In the genomic region with DNA sequence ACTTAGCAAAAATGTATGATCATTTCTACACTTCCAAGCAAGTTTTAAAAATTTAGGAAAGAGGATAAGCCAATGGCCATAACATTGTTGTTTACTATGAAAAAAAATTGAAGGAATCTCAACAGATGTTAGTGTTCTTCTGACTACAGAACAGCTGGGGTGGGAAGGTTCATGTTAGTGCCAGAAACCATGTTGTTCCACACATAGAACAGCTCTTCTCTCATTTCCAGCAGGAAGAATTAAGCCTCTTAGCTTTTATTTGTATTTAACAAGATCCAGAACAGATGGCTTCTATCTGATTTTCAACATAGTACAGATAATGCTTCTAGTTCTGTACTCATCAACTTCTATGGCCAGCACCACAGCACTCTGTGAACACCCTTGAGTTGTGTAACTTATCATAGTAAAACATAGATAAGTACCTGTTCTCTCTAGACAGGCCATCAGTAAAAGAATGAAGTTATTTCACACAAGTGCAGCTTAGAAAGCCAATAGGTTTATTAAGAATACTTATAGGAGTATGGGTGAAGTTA, we compare ENCODE assay signal across 19 mouse cellular contexts.
DNase-seq lines count a peak whose midpoint lies in the region; ATAC-seq lines count a peak whose summit lies in the region.
"Had no signal": no experiment of that assay in that cellular context is flagged by ENCODE, and none has a peak within 500 bp of the region (broad histone marks: within the 10 kb centered on the region; RNA-seq: fewer than 3 reads in every experiment).

No protein-coding gene starts in this region.

- no peak overlapping the region for H3K4me3 ChIP-seq in lung, embryonic 16.5 days (ENCODE audit: low read length)
- H3K4me3 ChIP-seq in stomach, embryonic 16.5 days (replicated peaks; ENCODE audit: low read length), result no peak overlapping the region
- H3K4me3 ChIP-seq: embryonic facial prominence, embryonic 13.5 days; forebrain, embryonic 13.5 days; heart, embryonic 13.5 days; hindbrain, embryonic 12.5 days had no signal

- H3K27me3 ChIP-seq in lung, embryonic 16.5 days (ENCODE audit: control insufficient read depth, insufficient read depth, low read depth, low read length), result no peaks in the 10 kb centered on the region
- no peaks in the 10 kb centered on the region for H3K27me3 ChIP-seq in stomach, embryonic 16.5 days (ENCODE audit: control insufficient read depth, insufficient read depth, low read length)
- H3K27me3 ChIP-seq: embryonic facial prominence, embryonic 13.5 days; forebrain, embryonic 13.5 days; heart, embryonic 13.5 days; hindbrain, embryonic 12.5 days had no signal

- no peak overlapping the region for H3K9ac ChIP-seq in lung, embryonic 16.5 days (ENCODE audit: low read length)
- H3K9ac ChIP-seq in stomach, embryonic 16.5 days (ENCODE audit: low read length), result no peak overlapping the region
- H3K9ac ChIP-seq: embryonic facial prominence, embryonic 13.5 days; forebrain, embryonic 13.5 days; heart, embryonic 13.5 days; hindbrain, embryonic 12.5 days had no signal

- DNase-seq in heart, adult 18-20 months, result peak; percentile 10 to 11
- DNase-seq in heart, postnatal 4 days, result no peak
- peak; percentile 9 for DNase-seq in kidney, postnatal 10 days
- DNase-seq in kidney, adult 11 months, result no peak
- DNase-seq in lung, postnatal 4 days, result no peak
- no peak for DNase-seq in cerebellum, adult 11-12 months
- DNase-seq: adrenal gland, postnatal 10 days; cerebellum, adult 11 months; cerebellum, adult 9-10 months; cerebellum, postnatal 25 days; gastrocnemius, postnatal 36 days; heart, postnatal 36 days had no signal

- H3K27ac ChIP-seq in lung, embryonic 16.5 days (ENCODE audit: low read length), result no peak overlapping the region
- no peak overlapping the region for H3K27ac ChIP-seq in stomach, embryonic 16.5 days (ENCODE audit: low read length)
- H3K27ac ChIP-seq: embryonic facial prominence, embryonic 13.5 days; forebrain, embryonic 13.5 days; heart, embryonic 13.5 days; hindbrain, embryonic 12.5 days had no signal

- H3K4me1 ChIP-seq in lung, embryonic 16.5 days (replicated peaks; ENCODE audit: control insufficient read depth, insufficient read depth, low read length), result no peaks in the 10 kb centered on the region
- H3K4me1 ChIP-seq in stomach, embryonic 16.5 days (ENCODE audit: control insufficient read depth, insufficient read depth, low read length), result no peaks in the 10 kb centered on the region
- H3K4me1 ChIP-seq: embryonic facial prominence, embryonic 13.5 days; forebrain, embryonic 13.5 days; heart, embryonic 13.5 days; hindbrain, embryonic 12.5 days had no signal

- ATAC-seq in lung, embryonic 16.5 days (ENCODE audit: low read depth), result peak; percentile 71
- ATAC-seq in stomach, embryonic 16.5 days (ENCODE audit: insufficient read depth, low FRiP score), result peak; percentile 66; the same call in 1 of the 2 replicates
- ATAC-seq: forebrain, embryonic 13.5 days; hindbrain, embryonic 16.5 days had no signal

- no peak overlapping the region for H3K4me2 ChIP-seq in lung, embryonic 16.5 days (ENCODE audit: low read depth, low read length)
- H3K4me2 ChIP-seq in stomach, embryonic 16.5 days (ENCODE audit: low read depth, low read length), result no peak overlapping the region
- H3K4me2 ChIP-seq: embryonic facial prominence, embryonic 13.5 days; forebrain, embryonic 13.5 days; heart, embryonic 13.5 days; hindbrain, embryonic 12.5 days had no signal

- no peaks in the 10 kb centered on the region for H3K36me3 ChIP-seq in lung, embryonic 16.5 days (ENCODE audit: control insufficient read depth, insufficient read depth, low read length)
- no peaks in the 10 kb centered on the region for H3K36me3 ChIP-seq in stomach, embryonic 16.5 days (ENCODE audit: control insufficient read depth, insufficient read depth, low read length)
- H3K36me3 ChIP-seq: embryonic facial prominence, embryonic 13.5 days; heart, embryonic 13.5 days; hindbrain, embryonic 12.5 days had no signal

- no peaks in the 10 kb centered on the region for H3K9me3 ChIP-seq in lung, embryonic 16.5 days (ENCODE audit: control insufficient read depth, low read length)
- H3K9me3 ChIP-seq in stomach, embryonic 16.5 days (replicated peaks; ENCODE audit: control insufficient read depth, low read length), result no peaks in the 10 kb centered on the region
- H3K9me3 ChIP-seq: forebrain, embryonic 13.5 days; heart, embryonic 13.5 days had no signal

Comparison
In these comparisons a context has a peak if more than half of its experiments do, and no peak if none do; other contexts are left out.
1. DNase-seq: peak in heart, adult 18-20 months (2 of 2) and kidney, postnatal 10 days (single experiment); none in heart, postnatal 4 days (single experiment), kidney, adult 11 months (single experiment), lung, postnatal 4 days (0 of 2) and cerebellum, adult 11-12 months (single experiment).